Mouse (Mus musculus) cerebellum, adult 9-10 months (tissue): Measurements from ENCODE around the gene Ctnnd2.

ENCODE experiments used
- DNase-seq: peaks from one replicate; pipeline ENCODE4 v3.0.0; 2022

The Ctnnd2 gene

DNA sequence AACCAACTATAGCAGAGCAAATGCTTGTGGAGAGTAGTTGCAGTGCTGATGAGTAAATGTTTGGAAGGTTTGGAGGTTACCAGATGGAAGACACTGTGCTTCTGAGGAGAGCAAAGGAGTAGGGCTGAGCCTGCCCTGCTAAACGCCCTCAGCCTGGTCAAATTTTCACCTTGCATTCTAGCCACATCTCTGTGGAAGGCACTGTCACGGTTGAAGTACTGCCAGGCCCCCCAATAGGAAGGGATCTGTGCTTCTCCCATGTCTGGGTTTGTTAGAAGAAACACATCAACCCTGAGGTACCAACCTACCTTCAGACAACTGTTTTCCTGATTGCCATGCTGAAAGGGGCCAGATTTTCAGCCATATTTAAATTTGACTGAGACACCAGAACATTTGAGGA, 585.6 kb downstream of the Ctnnd2 start:
- peak; percentile 26 for DNase-seq

DNA sequence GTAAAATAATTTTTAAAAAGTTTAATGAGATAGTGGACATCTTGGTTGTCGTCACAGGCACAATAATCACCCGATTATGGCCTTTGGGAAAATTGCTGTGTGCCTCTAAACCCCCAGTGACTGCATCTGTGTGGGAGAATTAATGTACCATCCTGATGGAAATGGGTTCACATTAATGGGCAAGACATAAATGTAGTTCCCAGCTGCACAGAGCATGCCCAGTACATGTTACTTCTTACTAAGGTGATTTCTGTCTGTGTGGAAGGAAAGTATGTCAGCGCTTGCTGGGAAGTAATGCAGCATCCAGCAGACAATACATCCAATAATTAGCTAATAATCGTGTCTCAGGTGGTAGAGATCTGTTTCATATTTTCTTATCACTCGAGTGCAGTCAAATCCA, 589.8 kb downstream of the Ctnnd2 start:
- DNase-seq, result no peak

DNA sequence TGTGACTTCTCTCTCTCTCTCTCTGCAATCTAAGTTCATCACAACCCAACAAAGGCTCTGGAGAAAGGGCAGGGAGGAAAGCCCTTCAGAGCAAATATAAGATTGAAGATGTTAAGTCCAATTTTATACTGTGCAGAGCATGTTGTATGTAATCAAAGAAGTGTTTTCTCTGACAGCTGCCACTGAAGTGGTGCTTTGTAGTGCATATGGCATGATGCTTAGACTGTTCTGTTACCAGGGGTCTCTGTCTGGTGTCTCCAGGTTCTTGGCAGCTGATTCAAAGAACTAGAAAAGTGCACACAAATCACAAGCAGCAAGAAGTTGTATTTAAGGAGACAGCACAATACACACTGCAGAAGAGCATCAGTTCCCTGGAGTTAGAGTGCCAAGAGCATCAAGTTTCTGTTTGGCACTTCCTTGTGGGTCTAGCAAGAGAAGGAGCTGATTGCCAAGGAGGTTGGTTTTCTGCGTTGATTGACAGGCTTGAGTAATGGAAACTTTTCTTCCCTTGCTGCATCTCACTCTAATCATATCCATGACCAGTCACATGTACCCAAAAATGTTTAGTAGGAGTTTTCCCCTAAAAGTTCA, 590.4 kb downstream of the Ctnnd2 start:
- DNase-seq, result no peak

DNA sequence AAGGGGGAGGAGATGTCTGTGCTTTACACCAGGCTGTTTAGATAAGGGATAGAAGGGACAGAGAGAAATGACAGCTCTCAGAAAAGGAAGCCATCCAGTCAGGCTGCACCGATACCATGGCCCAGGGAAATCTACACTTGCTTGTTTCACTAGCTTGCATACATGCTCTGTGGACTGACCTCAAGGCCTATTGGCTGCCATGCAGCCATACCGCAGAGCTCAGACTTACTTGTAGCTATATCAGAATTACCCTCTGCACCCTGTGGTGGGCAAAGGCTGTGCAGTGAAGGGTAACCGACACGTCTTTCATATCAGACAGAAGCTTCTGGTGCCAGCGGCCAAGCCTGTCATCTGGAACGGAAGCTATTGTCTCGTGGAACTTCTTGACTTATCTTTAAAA, 604.5 kb downstream of the Ctnnd2 start:
- DNase-seq, result no peak

DNA sequence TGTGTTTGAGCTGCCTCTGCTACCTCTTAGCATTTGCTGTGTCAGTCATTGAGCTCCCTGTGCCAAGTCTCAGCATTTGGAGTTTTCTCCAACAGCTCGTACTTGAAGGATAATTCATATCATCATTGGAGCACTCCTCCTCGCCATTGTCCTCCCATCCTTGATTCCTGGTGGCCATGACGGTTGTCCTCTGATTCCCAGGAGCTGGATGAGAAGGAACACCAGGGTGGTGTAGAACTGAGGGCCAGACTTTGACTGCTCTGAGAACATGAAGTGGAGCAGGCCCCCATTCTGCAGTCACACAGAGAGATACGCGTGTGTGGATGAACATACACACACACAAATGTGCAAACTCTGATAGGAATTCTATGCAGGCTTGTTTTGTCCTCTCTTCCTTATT, 605.4 kb downstream of the Ctnnd2 start:
- no peak for DNase-seq

DNA sequence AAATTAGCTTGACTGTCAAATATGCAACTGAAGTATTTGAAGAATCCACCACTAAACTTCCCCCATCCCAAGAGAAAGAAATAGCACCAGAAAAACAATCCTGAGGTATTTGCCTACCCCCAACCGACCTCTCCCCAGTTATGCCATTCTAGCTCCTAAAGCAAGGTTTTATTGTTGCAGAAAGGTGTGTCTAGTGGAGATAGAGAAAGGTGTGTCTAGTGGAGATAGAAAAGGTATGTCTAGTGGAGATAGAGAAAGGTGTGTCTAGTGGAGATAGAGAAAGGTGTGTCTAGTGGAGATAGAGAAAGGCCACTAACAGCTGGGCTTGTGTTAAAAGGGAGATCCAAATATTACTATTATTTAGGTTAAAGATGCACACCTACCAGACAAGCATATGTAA, 607.5 kb downstream of the Ctnnd2 start:
- no peak for DNase-seq

DNA sequence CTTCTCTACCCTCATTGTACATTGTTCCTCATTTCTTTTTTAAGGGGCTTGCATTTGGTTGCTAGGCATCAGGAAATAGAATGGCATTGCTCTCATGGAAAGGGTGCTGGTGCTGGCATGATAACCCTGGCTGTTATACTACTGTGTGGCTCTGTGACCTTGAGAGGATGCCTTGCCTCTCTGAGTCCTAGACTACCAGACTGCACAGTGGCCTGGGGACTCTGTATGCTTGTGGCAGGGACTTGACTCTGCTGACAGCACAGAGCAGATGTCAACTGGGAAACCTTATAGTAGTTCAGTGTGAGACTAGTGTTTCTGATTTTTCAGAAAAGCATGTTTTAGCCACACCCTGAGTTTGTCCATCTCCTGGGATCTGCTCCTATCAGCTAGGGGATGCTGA, 608.6 kb downstream of the Ctnnd2 start:
- no peak for DNase-seq

DNA sequence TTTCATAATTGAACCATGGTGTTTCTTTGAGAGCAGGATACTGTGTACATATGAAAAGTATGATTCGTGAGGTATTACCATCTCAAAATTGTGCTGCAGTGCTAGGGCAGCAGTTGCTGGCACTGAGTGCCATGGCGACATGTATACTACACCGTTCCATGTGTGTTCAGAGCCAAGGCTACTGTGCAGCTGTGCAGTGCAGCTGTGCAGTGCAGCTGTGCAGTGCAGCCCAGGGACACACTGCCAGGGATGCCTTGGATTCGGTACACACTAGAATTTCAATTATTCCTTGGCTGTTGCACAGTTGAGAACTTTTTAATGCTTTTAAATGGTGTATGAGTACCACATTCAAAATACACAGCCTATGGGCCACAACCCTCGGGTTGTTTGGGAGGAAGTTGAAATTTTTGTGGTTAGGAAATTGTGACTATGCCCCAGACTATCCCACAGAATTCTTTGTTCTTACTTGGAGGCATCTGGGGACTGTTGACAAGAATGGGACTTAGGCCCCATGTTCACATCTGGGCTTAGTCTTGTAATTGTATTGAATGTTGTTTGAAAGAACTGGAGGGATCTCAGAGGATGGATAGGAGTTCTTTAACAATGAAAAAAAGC, 613.4 kb downstream of the Ctnnd2 start:
- no peak for DNase-seq

DNA sequence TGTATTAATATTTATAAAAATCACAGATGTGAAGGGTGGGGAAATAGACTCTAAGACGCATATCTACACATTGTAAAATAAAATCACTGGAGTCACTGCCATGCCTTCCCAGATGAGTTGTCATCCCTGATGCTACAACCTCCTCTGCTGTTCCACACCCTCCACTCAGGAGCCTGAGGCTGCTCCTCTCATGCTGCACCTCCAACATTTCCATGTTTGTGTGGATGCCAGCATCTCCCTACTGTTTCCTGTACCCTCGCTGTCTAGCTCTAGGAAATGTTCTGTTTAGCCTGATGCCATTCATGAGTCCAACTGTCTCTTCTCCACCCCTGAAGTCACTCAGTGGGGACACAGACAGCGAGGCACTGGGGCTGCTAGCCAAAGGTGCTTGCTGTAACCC, 620.9 kb downstream of the Ctnnd2 start:
- DNase-seq, result peak; percentile 38

DNA sequence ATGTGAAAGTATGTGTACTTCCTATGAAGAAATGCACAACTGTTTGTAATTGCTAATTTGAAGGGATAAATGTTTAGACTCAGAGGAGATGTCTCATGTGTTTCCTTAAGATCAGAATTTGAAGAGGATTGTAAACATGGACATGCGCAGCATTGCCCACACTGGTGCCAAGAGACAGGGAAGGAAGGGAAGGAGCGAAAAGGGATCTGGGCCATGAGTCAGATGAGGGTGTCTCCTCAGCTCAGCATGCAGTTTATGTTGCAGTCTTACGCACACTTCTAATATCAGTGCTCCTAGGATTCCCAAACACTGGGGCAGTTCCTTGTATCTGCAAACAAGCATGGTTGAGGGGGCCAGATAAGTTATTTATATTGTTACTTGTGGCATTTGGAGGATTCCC, 623.3 kb downstream of the Ctnnd2 start:
- no peak for DNase-seq

DNA sequence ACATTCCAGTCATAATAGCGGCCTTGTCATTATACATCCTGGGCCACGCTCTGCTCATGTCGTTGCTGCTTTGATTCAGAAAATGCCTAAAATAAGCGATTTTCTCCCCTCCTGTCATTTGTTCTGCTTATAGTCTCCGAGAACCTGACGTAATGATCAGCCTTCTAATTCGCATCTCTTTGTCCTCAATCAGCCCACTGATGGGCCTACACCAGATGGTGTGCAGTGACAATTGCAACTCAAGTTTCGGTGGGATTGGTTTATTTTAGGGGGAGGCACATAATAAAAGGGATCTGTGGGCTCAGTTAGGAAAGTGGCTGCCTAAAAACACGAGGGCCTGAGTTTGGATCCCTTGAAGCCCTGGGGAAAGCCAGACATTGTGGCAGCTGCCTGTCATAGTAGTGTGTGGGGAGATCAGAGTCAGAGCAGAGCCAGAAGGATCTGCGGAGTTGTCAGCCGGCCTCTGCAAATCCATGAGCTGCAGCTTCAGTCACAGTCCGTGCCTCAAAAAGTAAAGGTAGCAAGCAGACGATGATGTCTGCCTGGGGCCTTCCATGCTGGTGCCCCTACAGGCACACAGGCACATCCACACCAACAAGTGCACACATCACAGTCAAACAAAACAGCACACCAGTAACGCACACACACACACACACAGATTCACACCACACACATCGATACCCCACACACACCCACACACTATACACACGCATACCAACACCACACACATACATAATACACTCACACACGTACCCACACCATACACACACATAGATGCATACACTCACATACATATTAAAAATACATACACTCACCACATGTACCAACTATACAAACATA, 655.3 kb downstream of the Ctnnd2 start:
- DNase-seq, result no peak

DNA sequence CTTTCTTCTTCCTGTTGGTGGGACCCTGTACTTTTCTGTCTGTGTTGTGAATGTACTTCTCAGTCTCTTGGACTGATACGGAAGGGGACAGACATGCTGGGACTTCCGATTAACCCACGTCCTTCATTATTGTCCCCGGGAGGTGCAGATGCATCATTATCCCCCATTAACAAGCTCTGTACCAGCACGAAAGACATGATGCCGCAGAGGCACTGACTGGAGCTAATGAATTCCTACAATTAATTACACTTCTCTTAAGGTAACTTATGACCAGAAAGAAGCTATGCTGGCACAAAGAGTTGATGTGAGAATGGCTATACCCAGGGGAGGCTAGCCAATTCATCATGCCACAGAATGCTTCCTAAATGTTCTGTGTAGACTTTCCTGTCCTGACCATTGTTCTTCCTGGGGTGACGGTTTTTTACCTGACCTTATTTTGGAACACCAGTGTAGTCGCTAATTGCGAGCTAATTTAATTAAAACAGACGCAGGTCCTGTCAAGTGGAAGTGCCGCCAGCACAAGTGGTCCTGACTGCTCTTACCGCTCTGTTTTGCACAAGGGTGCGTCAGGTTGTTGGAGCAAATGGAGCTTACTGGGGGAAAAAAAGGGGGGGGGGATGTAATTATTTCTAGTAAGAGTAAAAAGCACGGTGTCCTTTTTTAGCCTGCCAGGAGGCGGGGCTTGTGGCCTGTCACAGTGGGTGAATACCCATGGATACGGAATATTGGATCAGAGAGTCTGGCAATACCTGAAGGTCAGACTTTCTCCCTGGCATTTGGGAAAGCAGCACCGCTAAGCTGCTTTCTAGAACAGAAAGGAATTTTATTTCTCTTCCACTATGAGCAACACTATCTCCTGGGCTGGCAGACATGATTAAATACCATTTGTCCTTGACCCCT, 685.1 kb downstream of the Ctnnd2 start:
- no peak for DNase-seq

DNA sequence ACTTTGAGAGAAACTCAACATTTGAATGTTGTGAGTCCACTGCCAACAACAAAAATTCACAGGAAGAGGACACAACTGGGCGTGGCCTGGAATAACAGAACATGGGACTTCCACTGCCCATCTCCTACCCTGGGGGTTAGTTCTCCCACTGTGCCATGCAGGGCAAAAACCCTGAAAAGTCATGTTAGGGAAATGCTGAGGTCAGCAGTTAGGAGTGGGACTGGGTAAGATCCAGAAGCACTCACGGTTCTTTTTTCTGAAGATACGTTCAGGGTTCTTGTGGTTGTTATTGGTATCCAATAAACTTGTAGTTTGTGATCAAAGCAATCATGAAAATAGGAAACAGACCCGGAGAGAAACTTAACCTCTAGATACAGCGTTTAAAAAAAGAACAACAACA, 695.0 kb downstream of the Ctnnd2 start:
- DNase-seq, result no peak

DNA sequence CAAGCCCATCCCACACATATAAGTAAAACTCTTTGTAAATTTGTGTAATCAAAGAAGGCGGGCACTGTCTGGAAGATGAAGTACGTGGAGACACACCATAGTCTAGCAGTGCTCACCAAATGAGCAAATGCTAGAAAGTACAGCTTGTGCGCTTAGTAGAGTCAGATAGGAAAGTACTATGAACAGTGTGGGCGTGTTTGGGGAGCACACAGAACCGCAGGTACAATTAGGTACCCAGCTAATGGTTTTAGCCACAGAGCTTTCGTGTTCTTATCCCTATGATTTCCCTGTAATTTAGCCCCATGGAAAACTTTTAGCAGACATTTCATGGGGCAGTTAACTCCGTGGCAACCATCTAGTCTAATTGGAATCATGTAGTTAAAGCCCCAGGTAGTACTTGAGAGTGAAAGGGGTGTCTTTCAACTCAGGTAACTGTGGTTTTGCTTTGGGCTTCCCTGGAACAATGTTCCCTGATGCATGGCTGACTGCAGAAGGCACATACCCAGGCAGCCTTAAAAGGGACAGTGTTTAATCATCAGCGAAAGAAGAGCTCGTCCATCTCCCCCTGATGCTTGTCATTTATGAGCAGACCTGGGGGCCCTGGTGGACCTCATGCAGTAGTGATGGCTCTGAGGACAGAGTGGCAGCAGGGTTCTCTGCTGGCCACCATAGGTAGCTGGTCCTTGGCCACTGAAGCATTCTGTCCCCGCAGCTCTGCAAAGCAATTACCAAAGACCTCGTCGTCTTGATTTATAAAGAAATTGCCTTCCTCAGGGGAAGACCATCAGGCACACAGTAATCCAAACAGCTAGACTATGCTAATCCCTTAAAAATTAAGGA, 697.5 kb downstream of the Ctnnd2 start:
- DNase-seq, result no peak

DNA sequence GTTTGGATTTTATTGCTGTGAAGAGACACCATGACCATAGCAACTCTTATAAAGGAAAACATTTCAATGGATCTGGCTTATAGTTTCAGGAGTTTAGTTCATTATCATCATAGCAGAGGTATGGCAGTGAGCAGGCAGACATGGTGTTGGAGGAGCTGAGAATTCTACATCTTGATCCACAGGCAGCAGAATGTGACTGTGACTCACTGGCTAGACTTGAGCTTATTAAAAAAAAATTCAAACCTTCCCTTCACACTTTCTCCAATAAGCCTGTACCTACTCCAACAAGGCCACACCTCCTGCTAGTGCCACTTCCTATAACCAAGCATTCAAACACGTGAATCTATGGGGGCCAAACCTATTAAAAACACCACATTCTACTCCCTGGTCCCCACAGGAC, 703.1 kb downstream of the Ctnnd2 start:
- no peak for DNase-seq

DNA sequence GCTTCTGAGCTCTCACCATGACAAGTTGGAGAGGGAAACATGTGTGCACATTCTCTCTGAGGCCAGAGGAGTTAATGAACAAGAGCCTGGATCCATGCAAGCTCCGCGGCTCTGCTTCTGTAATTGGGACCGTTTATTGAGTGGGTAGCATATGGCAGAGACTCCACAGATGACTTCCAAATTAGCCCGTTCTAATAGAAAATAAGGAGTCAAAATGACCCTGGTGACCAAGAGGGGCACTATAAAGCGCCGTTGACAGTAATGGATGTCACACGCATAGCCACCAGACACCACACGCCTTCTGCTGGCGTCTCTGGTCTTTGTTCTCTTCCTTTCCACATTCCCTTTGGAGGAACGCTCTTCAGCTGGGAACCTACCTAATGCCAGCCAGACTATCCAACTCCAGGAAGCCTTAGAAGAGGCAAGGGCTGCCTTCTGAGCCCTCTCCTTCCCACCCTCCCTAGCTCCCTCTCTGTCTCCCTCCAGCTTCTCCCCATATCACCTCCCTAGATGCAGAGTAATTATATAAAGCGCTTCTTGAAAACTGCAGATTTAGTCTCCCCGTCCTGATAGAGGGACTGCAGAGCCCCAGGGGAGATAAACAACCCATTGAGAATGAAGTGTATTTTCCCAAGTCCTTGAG, 712.4 kb downstream of the Ctnnd2 start:
- no peak for DNase-seq

DNA sequence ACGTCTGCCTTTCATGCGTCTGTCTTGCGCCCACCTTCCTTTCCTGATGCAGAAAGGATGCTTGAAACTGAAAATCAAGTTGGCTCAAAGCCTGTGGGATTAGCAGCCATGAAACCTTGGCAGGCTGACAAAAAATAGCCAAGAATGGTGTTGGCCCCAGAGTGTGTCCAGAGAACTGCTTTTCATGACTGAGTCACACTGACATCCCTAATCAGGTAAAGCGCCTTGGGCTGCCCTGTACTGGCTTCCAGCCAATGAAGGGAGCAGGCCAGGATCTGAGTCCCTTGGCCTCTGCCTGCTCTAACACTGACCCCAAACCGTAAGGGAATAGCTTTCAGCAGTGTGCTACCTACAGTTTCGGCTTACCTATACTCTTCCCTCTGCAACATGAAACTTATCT, 713.0 kb downstream of the Ctnnd2 start:
- peak; percentile 85 for DNase-seq

DNA sequence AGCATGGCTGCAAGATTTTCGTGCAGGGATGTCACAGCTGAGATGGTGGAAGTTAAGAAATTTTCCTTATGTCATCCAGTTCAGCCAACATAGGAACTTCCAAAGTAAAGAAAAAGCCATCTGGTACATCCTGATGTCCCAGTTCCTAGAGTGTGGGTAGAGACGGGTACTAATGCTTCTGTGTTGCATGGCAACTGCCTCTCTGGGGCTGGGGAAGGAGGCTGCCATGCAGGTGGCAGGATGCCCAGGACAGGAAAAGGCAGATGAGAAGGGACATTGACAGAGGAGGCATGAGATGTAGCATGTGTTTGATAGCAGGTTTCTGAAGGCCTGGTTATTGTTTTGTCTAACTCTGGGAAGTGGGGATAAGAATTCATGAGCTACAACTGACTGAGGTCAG, 715.2 kb downstream of the Ctnnd2 start:
- peak; percentile 34 for DNase-seq

DNA sequence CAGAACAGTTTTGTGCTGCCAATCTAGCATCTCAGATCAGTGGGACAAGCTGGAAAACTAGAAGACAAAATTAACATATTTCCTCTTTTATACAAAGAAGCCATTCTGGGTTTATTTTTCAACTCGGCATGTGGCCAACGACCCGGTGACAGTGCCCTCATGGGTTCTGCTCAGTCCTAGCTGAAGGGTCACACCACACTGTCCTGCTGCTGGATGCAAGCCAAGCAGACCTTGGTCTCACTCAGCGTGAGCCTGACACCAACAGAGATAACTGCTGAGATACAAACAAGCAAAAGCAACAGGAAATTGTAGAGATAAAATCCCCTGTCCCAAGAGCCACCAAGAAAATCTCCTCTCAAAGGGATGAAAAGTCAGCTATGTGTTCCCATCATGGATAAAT, 719.6 kb downstream of the Ctnnd2 start:
- peak; percentile 63 for DNase-seq

DNA sequence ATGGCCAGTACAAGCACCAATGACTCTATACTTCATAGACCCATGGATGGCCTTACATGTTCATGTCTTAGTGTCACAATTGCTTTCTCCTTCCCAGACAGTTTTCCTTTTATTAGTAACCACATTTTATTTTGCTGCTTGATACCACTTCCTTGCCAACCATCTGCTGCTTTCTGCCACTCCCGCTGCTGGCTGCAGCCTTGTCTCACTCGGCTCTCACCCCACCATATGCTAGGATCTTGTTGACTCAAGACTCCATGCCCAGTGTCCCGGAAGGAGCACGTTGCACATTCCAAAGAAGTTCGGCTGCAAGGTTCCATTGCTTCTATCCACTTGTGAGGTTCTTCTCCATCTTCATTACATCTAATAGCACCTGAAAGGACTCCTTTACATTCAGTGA, 722.7 kb downstream of the Ctnnd2 start:
- peak; percentile 93 for DNase-seq

DNA sequence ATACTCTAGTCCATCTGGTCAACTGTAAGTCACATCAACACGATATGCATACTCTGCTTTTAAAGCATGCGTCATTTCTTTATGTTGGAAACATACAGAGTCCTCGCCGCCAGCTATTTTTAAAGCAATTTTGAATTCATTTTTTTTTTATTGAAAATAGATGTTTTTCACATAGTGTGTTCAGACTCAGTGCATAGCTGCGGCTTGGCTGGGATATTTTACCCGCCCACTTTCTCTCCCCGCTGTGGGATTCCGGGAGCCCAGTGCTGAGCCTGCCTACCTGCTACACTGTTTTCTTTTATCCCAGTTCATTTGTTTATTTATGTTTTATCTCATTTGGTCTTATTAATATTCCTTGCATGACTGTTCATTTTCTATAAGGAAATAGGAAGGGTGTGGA, 724.9 kb downstream of the Ctnnd2 start:
- DNase-seq, result no peak

DNA sequence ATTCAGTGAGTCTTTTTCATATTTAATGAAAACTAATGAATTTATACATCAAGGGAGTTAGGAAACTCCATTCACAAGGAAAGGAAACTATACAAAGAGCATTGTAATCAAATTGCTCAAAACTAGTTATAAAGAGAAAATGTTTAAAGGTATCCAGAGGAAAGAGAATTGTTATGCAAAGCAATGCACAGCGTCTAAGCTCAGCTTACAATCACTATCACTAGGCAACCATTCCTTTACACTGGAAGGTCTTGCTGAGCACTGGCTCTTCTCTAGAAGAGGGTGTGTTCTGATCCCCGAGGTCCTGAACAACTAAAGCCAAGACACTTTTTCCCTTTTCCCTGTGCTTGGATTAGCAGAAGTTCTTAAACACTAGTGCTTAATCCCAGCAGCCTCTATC, 735.6 kb downstream of the Ctnnd2 start:
- no peak for DNase-seq
